Mouse (Mus musculus) brown adipose tissue, adult 24 weeks (tissue): ENCODE results near the gene Miox. TPM values are rescaled to one million over a fixed set of nuclear protein-coding genes. Genes with fewer than 3 reads are reported as not detected.

Experiments used
- H3K27ac ChIP-seq: fragments of 200-500 bp; replicated peaks from 2 replicates; pipeline ENCODE4 v1.5.1; 2012; ENCODE audit warnings: low read depth, mild to moderate bottlenecking, low read length
- H3K4me1 ChIP-seq: fragments of 200-500 bp; 2 replicates; pipeline ENCODE4 v1.6.1; 2012; ENCODE audit warnings: low read length, mixed read lengths; ENCODE audit not compliant: control insufficient read depth, insufficient read depth, insufficient read length
- H3K4me3 ChIP-seq: fragments of 200-500 bp; 2 replicates; pipeline ENCODE4 v1.5.1; 2012; ENCODE audit warnings: low read depth, mild to moderate bottlenecking, low read length, moderate library complexity; ENCODE audit not compliant: insufficient read depth
- polyA plus RNA-seq: library from polyadenylated mRNA; stranded (reverse); fragments of >200 nt; gene quantifications from 2 replicates; pipeline ENCODE4 v1.2.4, GENCODE M21; 2012; ENCODE audit not compliant: missing spikeins, insufficient read depth, insufficient read length

Gene Miox
- polyA plus RNA-seq, 1 experiment = not detected

GRCm38 (mm10) chr15:89372536-89372935 lies 38.3 kb downstream of the Miox start:
- Histone ChIP-seq H3K27ac (no peak overlapping the region; the same call in 1 of the 2 replicates), H3K4me3 (peak overlapping the region; percentile 87)

DNA sequence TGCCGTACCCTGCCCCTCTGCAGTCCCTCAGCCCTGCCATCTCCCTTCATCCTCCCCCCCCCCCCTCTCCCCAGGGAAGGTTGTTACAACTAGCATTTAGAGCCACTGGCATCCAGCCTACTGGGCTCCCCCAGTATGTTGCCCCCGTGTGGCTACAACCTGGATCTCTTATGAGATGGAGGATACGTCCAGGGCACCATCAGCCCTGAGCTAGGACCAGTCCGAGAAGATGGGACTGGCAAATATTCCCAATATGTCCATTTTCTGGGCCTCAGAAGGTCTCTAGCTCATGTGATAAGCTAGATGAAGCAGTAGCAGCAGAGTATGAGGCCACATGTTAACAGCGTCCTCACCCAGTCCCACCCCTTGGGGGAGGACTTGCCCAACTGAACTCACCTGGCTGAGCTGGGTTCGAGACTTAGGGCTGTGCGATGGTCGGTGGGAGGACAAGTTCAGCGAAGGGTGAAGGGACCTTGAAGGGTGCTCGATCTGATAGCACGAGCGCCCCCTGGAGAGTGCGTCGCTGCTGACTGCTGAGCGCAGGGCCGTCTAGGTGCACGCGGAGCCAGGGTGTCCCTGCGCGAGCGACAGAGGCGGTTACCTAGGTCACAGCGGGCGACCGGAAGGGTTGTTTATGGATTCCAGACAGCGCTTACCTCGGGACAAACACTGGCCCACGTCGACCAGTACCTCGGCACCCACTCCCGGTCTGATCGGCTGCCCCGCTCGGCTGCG lies 39.0 kb downstream of the Miox start:
- Histone ChIP-seq H3K4me1 (peaks cover 6% of the 10 kb centered on the region; the same call in 1 of the 2 replicates), H3K4me3 (peak overlapping the region; percentile 87), H3K27ac (peak overlapping the region; percentile 94)

More at GRCm38 (mm10) chr15:89372536-89372935, 38.3 kb downstream of the Miox start:
- peaks cover 6% of the 10 kb centered on the region; the same call in 1 of the 2 replicates for H3K4me1 ChIP-seq

DNA sequence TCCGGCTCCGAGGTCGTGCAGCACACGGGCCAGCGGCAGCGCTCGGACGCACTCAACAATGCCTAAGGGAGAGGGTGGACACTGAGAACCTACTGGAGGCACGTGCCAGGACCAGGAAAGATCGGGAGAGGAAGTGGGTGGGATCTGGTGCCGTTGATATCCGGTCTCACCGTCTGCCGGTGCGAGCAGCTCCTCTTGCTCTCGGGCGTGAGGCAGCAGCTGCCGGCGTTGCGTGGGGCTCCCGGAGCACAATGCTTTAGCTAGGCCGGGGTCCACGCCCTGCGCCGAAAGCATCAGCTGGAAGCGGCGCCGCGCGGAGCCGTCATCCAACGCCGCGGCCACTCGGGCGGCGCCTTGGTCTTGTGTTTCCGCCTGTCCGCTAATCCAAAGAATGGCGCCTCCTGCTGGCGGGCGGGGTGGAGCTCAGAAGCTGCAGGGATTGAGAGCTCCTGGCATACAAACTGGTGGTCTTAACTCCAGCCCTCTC lies 39.6 kb downstream of the Miox start, which contains the start of gene Sco2:
TSS of gene Sco2 (minus strand) at position 85 of the 487 bp plus-strand sequence.
- Histone ChIP-seq H3K4me1 (peaks cover 6% of the 10 kb centered on the region; the same call in 1 of the 2 replicates), H3K27ac (peak within 1 kb of the TSS; percentile 94), H3K4me3 (peak within 1 kb of the TSS; percentile 87)

DNA sequence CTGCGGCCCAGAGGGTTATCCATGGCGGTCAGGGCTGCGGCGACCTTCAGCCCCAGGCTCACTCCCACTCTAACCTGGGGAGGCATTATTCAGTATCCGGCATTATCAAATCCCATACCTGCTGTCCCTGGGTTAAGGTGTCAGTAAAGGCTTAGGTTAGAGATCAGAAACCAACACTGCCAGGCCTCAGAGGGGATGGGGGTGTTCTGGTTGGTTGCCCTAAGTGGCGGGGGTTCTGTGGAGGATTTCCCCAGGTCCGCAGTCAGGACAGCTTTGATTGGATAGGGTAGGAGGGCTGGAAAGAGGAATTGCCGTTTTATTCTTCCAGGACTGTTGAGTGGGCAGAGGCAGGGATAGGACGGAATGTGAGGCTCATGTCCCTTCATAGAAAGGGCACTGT lies 40.1 kb downstream of the Miox start:
- H3K27ac ChIP-seq = peak overlapping the region; percentile 25
- peak overlapping the region; percentile 87 for H3K4me3 ChIP-seq
- peaks cover 6% of the 10 kb centered on the region; the same call in 1 of the 2 replicates for H3K4me1 ChIP-seq

DNA sequence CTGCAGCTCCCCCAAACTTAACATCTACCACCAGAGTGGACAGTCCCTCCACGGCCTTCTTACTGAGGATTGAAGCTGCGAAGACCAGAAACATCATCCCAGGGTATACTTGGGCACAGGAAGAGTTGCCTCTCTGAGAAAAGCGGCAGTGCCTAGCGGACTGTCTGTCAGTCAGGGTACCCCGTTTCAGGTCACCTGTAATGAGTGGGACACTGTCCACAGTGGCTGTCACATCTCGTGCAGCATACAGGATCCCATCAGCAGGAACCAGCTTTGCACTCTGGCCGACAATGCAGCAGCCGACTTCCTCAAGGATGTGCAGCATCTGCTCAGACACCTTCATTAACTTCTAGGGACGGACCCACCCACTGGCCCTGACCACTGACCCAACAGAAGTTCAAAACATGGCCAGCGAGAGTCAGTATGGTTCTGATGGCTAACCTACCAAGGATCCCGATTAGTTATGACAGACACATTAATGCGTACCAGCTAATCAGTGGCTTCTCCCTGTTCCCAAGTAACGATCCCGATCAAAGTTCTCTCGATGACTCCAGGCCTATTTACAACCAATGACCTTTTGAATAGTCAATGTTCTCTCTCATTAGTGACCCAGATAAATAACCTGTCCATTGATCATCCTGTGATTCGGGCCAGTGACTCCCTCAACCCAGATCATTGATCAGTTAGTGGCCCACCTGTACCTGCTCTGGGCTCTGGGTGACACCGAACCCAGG lies 40.8 kb downstream of the Miox start:
- Histone ChIP-seq H3K4me1 (peaks cover 6% of the 10 kb centered on the region; the same call in 1 of the 2 replicates), H3K27ac (no peak overlapping the region), H3K4me3 (peak overlapping the region; percentile 87; the same call in 1 of the 2 replicates)

GRCm38 (mm10) chr15:89376040-89376439 lies 41.8 kb downstream of the Miox start:
- no peak overlapping the region for H3K27ac ChIP-seq
- H3K4me1 ChIP-seq = peaks cover 6% of the 10 kb centered on the region; the same call in 1 of the 2 replicates
- no peak overlapping the region for H3K4me3 ChIP-seq

- H3K4me3 ChIP-seq = no peak within 1 kb of the TSS
- peaks cover 6% of the 10 kb centered on the region; the same call in 1 of the 2 replicates for H3K4me1 ChIP-seq
- H3K27ac ChIP-seq = no peak within 1 kb of the TSS
Observed at GRCm38 (mm10) chr15:89376957-89377356, 42.8 kb downstream of the Miox start, which contains the start of gene Tymp. Gene Tymp (minus strand): TSS chr15:89377039.

DNA sequence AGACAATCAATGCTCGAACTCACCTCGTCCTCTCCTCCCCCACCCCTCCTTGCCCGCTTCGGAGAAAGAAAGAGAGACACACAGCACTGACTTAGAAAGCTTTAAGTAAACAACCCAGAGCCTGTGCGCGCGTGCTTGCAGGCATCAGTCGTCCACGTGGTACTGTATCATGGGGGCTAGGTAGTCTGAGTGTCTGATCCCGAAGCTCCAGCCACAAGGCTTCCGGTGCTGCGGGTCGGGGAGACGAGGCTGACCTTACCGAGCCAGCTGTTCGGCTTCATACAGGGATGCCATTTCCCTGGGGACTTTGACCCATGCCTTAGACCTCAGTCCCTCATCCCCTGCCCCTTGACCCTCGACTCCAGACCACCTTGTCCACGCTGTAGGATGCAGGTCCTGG lies 43.2 kb downstream of the Miox start:
- Histone ChIP-seq H3K4me3 (no peak overlapping the region), H3K27ac (no peak overlapping the region), H3K4me1 (peaks cover 5% of the 10 kb centered on the region; the same call in 1 of the 2 replicates)

DNA sequence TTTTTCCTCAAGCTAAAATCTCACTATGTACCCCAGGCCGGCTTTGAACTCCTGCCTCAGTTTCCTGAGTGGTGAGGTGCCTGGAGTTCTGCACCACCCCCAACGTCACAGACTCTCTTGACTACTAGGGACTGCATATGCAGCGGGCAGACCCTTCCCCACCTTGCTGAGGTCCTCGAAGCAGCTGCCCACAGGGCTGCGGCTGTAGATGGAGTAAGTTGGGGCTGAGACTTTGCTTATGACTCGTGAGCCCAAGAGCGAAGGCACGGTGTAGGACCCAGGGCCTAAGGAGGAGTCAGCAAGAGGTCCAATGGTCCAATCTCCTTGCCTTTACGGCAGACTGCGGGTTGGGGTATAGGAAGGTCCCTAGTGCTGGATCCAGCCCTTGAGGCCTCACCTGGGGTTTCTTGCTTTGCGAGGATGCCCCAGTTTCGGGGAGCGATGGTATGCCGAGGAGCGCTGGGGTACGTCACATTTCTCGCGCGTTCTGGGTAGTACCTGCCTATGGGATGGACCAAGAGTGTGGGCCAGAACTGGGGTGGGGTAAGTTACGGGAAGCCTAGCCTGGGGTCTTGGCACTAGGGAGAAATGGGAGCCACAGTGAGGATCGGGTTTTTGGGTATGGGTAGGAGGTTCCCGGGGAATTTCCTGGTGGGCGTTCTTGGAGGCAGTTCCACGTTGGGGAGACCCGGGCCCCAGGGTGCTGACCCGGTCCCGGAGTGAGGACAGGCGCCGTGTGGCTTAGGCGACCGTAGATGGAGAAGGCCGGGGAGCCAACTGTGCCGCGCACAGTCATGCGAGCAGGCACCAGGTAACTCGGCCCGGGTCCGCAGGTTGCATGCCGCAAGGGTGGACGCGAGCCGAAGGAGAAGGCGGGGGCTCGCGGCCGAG lies 44.0 kb downstream of the Miox start:
- peak overlapping the region; percentile 91 for H3K27ac ChIP-seq
- H3K4me3 ChIP-seq = peak overlapping the region; percentile 70
- H3K4me1 ChIP-seq = no peaks in the 10 kb centered on the region; the same call in 1 of the 2 replicates

- no peaks in the 10 kb centered on the region; the same call in 1 of the 2 replicates for H3K4me1 ChIP-seq
- H3K4me3 ChIP-seq = peak within 1 kb of the TSS; percentile 70
- peak within 1 kb of the TSS; percentile 91 for H3K27ac ChIP-seq
Observed at GRCm38 (mm10) chr15:89378831-89379401, 44.7 kb downstream of the Miox start, which contains the start of gene Odf3b. Gene Odf3b (minus strand): TSS chr15:89379282.

DNA sequence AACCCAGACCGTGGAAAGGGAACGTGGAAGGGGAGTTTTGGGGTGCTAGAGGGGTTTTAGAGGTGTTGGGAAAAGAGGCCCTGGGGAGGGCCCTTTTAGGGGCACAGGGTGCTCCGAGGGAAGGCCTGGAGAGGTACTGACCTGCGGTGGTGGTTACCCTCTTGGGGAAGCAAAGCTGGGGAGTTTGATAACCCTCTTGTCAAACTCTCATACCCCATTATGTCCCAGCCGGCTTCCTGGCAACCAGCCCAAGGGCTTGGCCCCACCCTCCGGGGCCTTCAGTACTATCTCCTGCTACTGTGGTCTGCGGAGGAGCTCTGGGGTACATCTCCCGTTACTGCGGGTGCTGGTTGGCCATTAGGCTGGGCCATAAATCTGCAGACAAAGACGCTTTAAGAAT lies 45.2 kb downstream of the Miox start:
- peak overlapping the region; percentile 91 for H3K27ac ChIP-seq
- peak overlapping the region; percentile 70 for H3K4me3 ChIP-seq
- no peaks in the 10 kb centered on the region; the same call in 1 of the 2 replicates for H3K4me1 ChIP-seq

GRCm38 (mm10) chr15:89384617-89385016 lies 50.4 kb downstream of the Miox start, which contains the start of gene Klhdc7b:
Gene Klhdc7b (plus strand): TSS chr15:89384917.
- no peaks in the 10 kb centered on the region for H3K4me1 ChIP-seq
- H3K4me3 ChIP-seq = no peak within 1 kb of the TSS
- no peak within 1 kb of the TSS for H3K27ac ChIP-seq
